8 mouse cellular contexts compared by ENCODE assay signal in genomic region chr9:108490559-108491285, GRCm38 (mm10). TPM values are rescaled to one million over a fixed set of nuclear protein-coding genes. Genes with fewer than 3 reads are reported as not detected.
DNase-seq lines count a peak whose midpoint lies in the region; ATAC-seq lines count a peak whose summit lies in the region.

Gene Usp19, plus strand, starts transcription at chr9:108490602.

- no peaks in the 10 kb centered on the region for H3K9me3 ChIP-seq in lung, embryonic 16.5 days (ENCODE audit: control insufficient read depth, low read length)

- peaks cover 12% of the 10 kb centered on the region for H3K4me1 ChIP-seq in lung, embryonic 16.5 days (replicated peaks; ENCODE audit: control insufficient read depth, insufficient read depth, low read length)

- WGBS in lung, embryonic 16.5 days: under 1% methylated on average over 68 of the region's 69 CpGs

- H3K4me2 ChIP-seq in lung, embryonic 16.5 days (ENCODE audit: low read depth, low read length): peak within 1 kb of the TSS; percentile 86

- H3K27me3 ChIP-seq in lung, embryonic 16.5 days (ENCODE audit: control insufficient read depth, insufficient read depth, low read depth, low read length): no peaks in the 10 kb centered on the region

- peak within 1 kb of the TSS; percentile 96 for H3K27ac ChIP-seq in lung, embryonic 16.5 days (ENCODE audit: low read length)

- peak; percentile 85 to 88 for ATAC-seq in hematopoietic stem cell, adult 5-6 weeks (replicated peaks in 1 of 2; ENCODE audit: insufficient read depth in 1 of 2, low FRiP score in 2 of 2, low TSS enrichment in 1 of 2, low read depth in 1 of 2, poor library complexity in 2 of 2, severe bottlenecking in 2 of 2)
- peak; percentile 96 for ATAC-seq in lung, embryonic 16.5 days (ENCODE audit: low read depth)

- H3K9ac ChIP-seq in lung, embryonic 16.5 days (ENCODE audit: low read length): peak within 1 kb of the TSS; percentile 93

- H3K4me3 ChIP-seq in lung, embryonic 16.5 days (ENCODE audit: low read length): peak within 1 kb of the TSS; percentile 84

- H3K36me3 ChIP-seq in lung, embryonic 16.5 days (ENCODE audit: control insufficient read depth, insufficient read depth, low read length): peaks cover 62% of the 10 kb centered on the region

- DNase-seq in MEL-GATA-1-ER (ENCODE audit: extremely low read depth, low read depth): peak; percentile 94
- peak; percentile 93 for DNase-seq in cerebellum, adult 8-10 months
- DNase-seq in forelimb bud, embryonic 11.5 days (ENCODE audit: low read depth, low spot score): peak; percentile 95
- DNase-seq in layer of hippocampus, adult 9-10 months (ENCODE audit: low spot score): peak; percentile 73
- DNase-seq in ovary, postnatal 10 days (ENCODE audit: low spot score): peak; percentile 73
- peak; percentile 92 for DNase-seq in thymus, postnatal 10 days (ENCODE audit: low spot score in 2 of 2)

RNA-seq across cellular contexts. Expression of gene Usp19, which starts in this region (rescaled TPM):
- 73.6 and 74.6 TPM in 2 replicates for total RNA-seq in hematopoietic stem cell, adult 5-6 weeks (2017)
- 59.1 and 61.0 TPM in 2 replicates for polyA plus RNA-seq in lung, embryonic 16.5 days (2015; fragmentation: Nextera tagmentation; extraction: Ambion mirVana)

Comparison
In these comparisons a context has a peak if more than half of its experiments do, and no peak if none do; other contexts are left out.
1. Peak in every context shown above with its lines: DNase-seq, ATAC-seq, H3K4me3 ChIP-seq and H3K27ac ChIP-seq.